Mouse (Mus musculus): ENCODE measurements around the gene Tmem267.

DNA sequence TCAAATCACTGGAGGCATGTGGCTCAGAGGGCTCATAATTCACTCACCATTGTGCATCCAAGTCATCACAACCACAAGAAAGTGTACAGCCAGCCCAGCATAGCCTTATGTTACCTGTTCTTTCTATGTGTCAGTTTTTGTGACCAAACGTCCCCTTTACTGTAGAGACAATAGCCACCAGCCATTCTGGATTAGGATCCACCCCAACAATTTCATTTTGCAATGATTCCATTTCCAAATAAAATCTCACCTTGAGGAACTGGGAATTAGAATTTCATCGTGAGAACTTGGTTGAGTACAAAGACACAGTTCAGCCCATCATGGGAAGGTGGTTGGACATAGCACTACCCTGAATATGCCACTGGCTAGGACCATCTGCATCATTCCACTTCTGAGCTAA lies 168.4 kb downstream of the Tmem267 start:
- no peak for TF ChIP-seq CTCF (IDR thresholded peaks at IDR 0.05; ENCODE audit: low read depth)
- no peak for TF ChIP-seq EP300 (IDR thresholded peaks at IDR 0.05; ENCODE audit: low read depth)

Measured in liver, postnatal 0 days (tissue).